Mouse (Mus musculus) spleen, embryonic (tissue): ENCODE results near the gene Dnah5.
"Not testable (repeated sequence)": the region's sequence is repeated elsewhere in the genome, so short reads cannot be mapped to it uniquely, and the experiment has no call there.

ENCODE experiments used
- CTCF ChIA-PET: fragments of 350-600 bp; sonication (Branson Sonifier 250); formaldehyde crosslinking; loops from one replicate; lab custom pipeline; 2022; lab: Charles Lee

Dnah5 gene

GRCm38 (mm10) chr15:28299438-28299837, 95.9 kb downstream of the Dnah5 start:
- CTCF ChIA-PET, result no interaction called here

GRCm38 (mm10) chr15:28307131-28307530, 103.6 kb downstream of the Dnah5 start:
- CTCF ChIA-PET, result no interaction called here

GRCm38 (mm10) chr15:28307884-28308283, 104.3 kb downstream of the Dnah5 start:
- CTCF ChIA-PET, result no interaction called here

GRCm38 (mm10) chr15:28310516-28310915, 107.0 kb downstream of the Dnah5 start:
- CTCF ChIA-PET, result no interaction called here

- CTCF ChIA-PET, result no interaction called here
Measured at GRCm38 (mm10) chr15:28313451-28313850, 109.9 kb downstream of the Dnah5 start.

GRCm38 (mm10) chr15:28315812-28316528, 112.4 kb downstream of the Dnah5 start:
- CTCF ChIA-PET, result interaction anchor here (0.6 kb wide), 2 partner anchors 28 to 1204 kb away, joined by 3 to 4 read pairs; no protein-coding TSS in a partner anchor

- CTCF ChIA-PET, result no interaction called here
Measured at GRCm38 (mm10) chr15:28322533-28322932, 119.0 kb downstream of the Dnah5 start.

GRCm38 (mm10) chr15:28326985-28327384, 123.4 kb downstream of the Dnah5 start:
- CTCF ChIA-PET, result no interaction called here

GRCm38 (mm10) chr15:28327441-28327840, 123.9 kb downstream of the Dnah5 start:
- CTCF ChIA-PET, result no interaction called here

GRCm38 (mm10) chr15:28341151-28341550, 137.6 kb downstream of the Dnah5 start:
- CTCF ChIA-PET, result no interaction called here

GRCm38 (mm10) chr15:28367561-28367960, 164.0 kb downstream of the Dnah5 start:
- CTCF ChIA-PET, result no interaction called here

- CTCF ChIA-PET, result no interaction called here
Measured at GRCm38 (mm10) chr15:28370431-28370830, 166.9 kb downstream of the Dnah5 start.

- CTCF ChIA-PET, result no interaction called here
Measured at GRCm38 (mm10) chr15:28371506-28371905, 168.0 kb downstream of the Dnah5 start.

GRCm38 (mm10) chr15:28374394-28374793, 170.8 kb downstream of the Dnah5 start:
- CTCF ChIA-PET, result no interaction called here

GRCm38 (mm10) chr15:28380909-28381308, 177.4 kb downstream of the Dnah5 start:
- CTCF ChIA-PET, result no interaction called here

GRCm38 (mm10) chr15:28393723-28394122, 190.2 kb downstream of the Dnah5 start:
- CTCF ChIA-PET, result not testable (repeated sequence)

GRCm38 (mm10) chr15:28395481-28395880, 191.9 kb downstream of the Dnah5 start:
- CTCF ChIA-PET, result no interaction called here

- CTCF ChIA-PET, result no interaction called here
Measured at GRCm38 (mm10) chr15:28398472-28398871, 194.9 kb downstream of the Dnah5 start.

- CTCF ChIA-PET, result no interaction called here
Measured at GRCm38 (mm10) chr15:28399258-28399657, 195.7 kb downstream of the Dnah5 start.

GRCm38 (mm10) chr15:28404630-28405029, 201.1 kb downstream of the Dnah5 start:
- CTCF ChIA-PET, result no interaction called here

- CTCF ChIA-PET, result no interaction called here
Measured at GRCm38 (mm10) chr15:28405136-28405535, 201.6 kb downstream of the Dnah5 start.

- CTCF ChIA-PET, result no interaction called here
Measured at GRCm38 (mm10) chr15:28439702-28440101, 236.2 kb downstream of the Dnah5 start.

GRCm38 (mm10) chr15:28444494-28444893, 240.9 kb downstream of the Dnah5 start:
- CTCF ChIA-PET, result no interaction called here
